Mouse (Mus musculus) liver, embryonic 14.5 days (tissue): ENCODE data around the gene Cyb561d2. TPM values are rescaled to one million over a fixed set of nuclear protein-coding genes. Genes with fewer than 3 reads are reported as not detected.

Source experiments
- ATAC-seq: fragments of 200-750 bp; cut with Nextera tagmentation; 2 replicates; pipeline ENCODE4 v1.8.0; 2017; ENCODE audit warnings: moderate number of reproducible peaks, mild to moderate bottlenecking, moderate library complexity; ENCODE audit not compliant: insufficient read depth
- DNase-seq, 3 experiments: peaks; one replicate each; pipeline ENCODE4 v3.0.0-alpha.2; 2012 to 2013; ENCODE audit warnings: low read depth in 3 of 3, low spot score in 3 of 3
- H3K27ac ChIP-seq: fragments of 300-500 bp; sonication (generic); 2 replicates; pipeline ENCODE4 v1.5.1; 2014; ENCODE audit warnings: moderate library complexity, mild to moderate bottlenecking, control low read depth, inconsistent platforms
- H3K27me3 ChIP-seq: fragments of 300-500 bp; sonication (generic); 2 replicates; pipeline ENCODE4 v1.6.1; 2014; ENCODE audit warnings: mild to moderate bottlenecking, low read length, moderate library complexity; ENCODE audit not compliant: control insufficient read depth, insufficient read depth
- H3K36me3 ChIP-seq: fragments of 300-500 bp; sonication (generic); replicated peaks from 2 replicates; pipeline ENCODE4 v1.6.1; 2014; ENCODE audit warnings: low read depth; ENCODE audit not compliant: control insufficient read depth, insufficient read depth
- H3K4me1 ChIP-seq, 2 experiments: fragments of 200-500 bp in 1 of 2; fragments of 300-500 bp in 1 of 2; sonication (generic) in 1 of 2; replicated peaks; 2 replicates each; pipeline ENCODE4 v1.6.1; 2012 to 2014; ENCODE audit warnings: antibody characterized with exemption in 1 of 2, inconsistent platforms in 1 of 2, low read length in 1 of 2; ENCODE audit not compliant: control insufficient read depth in 2 of 2, insufficient read depth in 2 of 2
- H3K4me2 ChIP-seq: fragments of 300-500 bp; sonication (generic); 2 replicates; pipeline ENCODE4 v1.6.1; 2014; ENCODE audit warnings: low read depth, mild to moderate bottlenecking, control low read depth, moderate library complexity
- H3K4me3 ChIP-seq, 2 experiments: fragments of 200-500 bp in 1 of 2; fragments of 300-500 bp in 1 of 2; sonication (generic) in 1 of 2; 2 replicates each; pipeline ENCODE4 v1.5.1; 2012 to 2014; ENCODE audit warnings: low read depth in 2 of 2, low read length in 2 of 2, mild to moderate bottlenecking in 2 of 2, control low read depth in 1 of 2, inconsistent platforms in 1 of 2, moderate library complexity in 1 of 2; ENCODE audit not compliant: insufficient read depth in 1 of 2
- H3K9ac ChIP-seq: fragments of 300-500 bp; sonication (generic); replicated peaks from 2 replicates; pipeline ENCODE4 v1.6.1; 2014; ENCODE audit warnings: mild to moderate bottlenecking, control low read depth, moderate library complexity
- H3K9me3 ChIP-seq: fragments of 300-500 bp; sonication (generic); 2 replicates; pipeline ENCODE4 v1.6.1; 2016; ENCODE audit warnings: low read length, mixed read lengths; ENCODE audit not compliant: control insufficient read depth
- CTCF ChIP-seq: IDR thresholded peaks from 2 replicates; pipeline ENCODE4 v1.5.1; 2016; ENCODE audit warnings: antibody characterized with exemption, low read depth, control low read depth
- EP300 ChIP-seq: IDR thresholded peaks from 2 replicates; pipeline ENCODE4 v1.6.1; 2016; ENCODE audit warnings: antibody characterized with exemption, low read depth
- WGBS: fragments of 180-500 bp; shearing (Covaris S2); extraction: QIAGEN DNeasy Blood & Tissue Kit; methylation state at CpG from one replicate; pipeline ENCODE4 v1.1.7; 2014; ENCODE audit not compliant: insufficient replicate concordance; 5-methylcytosine and 5-hydroxymethylcytosine counted together
- polyA plus RNA-seq, 2 experiments: library from polyadenylated mRNA; depleted of rRNA in 1 of 2; stranded (reverse) in 1 of 2; unstranded in 1 of 2; fragments of >200 nt; fragmentation: Nextera tagmentation in 1 of 2; extraction: Ambion mirVana in 1 of 2; gene quantifications; 2 replicates each; pipeline versions ENCODE4 v1.2.1 to v1.2.3; 2012 to 2014

Cyb561d2 gene
- polyA plus RNA-seq, 2 experiments, result 9.8 to 14.1 TPM

DNA sequence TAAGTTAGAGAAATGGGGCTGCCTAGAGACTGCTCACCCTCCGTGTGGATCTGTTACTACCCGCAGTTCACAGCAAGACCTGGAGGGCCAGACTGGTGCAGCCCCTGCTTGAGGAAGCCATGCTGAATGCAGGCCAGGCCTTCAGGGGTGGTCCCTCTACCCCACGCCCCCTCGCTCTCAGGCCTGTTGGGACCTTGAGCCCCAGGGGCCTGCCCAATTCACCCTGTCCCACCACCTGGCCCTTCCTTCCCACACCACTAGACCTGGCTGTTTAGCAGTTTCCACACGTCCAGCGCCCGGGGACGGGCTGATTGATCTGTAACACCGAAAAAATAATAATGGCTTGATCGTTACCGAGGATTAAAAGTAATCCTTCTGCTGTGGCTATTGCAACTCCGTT is 47.8 kb downstream of the Cyb561d2 start:
- 86% methylated on average over 12 of the region's 12 CpGs for WGBS
- Histone ChIP-seq H3K9me3 (no peaks in the 10 kb centered on the region), H3K4me1 (peaks cover 25 to 35% of the 10 kb centered on the region in 2 experiments), H3K36me3 (no peaks in the 10 kb centered on the region), H3K4me2 (no peak overlapping the region), H3K27ac (no peak overlapping the region), H3K4me3 (no peak overlapping the region), H3K27me3 (no peaks in the 10 kb centered on the region), H3K9ac (no peak overlapping the region)
- DNase-seq, result no peak
- no peak for ATAC-seq
- TF ChIP-seq EP300, result no peak
- TF ChIP-seq CTCF, result no peak

DNA sequence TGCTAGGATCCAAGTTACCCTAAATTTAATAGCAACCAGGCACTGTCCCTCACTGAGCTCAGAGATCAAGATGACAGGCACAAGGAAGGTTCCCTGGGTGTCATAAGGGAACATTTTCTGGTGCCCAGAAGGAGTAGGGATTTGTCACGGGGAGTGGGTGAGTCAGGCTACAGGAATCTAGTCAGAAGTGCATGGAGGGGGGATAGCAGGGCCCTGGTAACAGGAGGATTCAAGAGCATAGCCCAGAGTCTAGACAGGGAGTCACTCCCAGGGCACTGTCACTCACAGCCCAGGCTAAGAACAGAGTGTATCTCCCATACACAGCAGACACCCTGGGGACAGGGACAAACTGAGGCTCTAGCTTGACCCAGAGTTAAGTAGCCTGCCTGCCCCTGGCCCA is 48.5 kb downstream of the Cyb561d2 start:
- Histone ChIP-seq H3K4me1 (peaks cover 25 to 38% of the 10 kb centered on the region in 2 experiments), H3K9ac (no peak overlapping the region), H3K27ac (no peak overlapping the region), H3K4me3 (no peak overlapping the region), H3K36me3 (no peaks in the 10 kb centered on the region), H3K4me2 (no peak overlapping the region), H3K9me3 (no peaks in the 10 kb centered on the region), H3K27me3 (no peaks in the 10 kb centered on the region)
- DNase-seq (no peak), ATAC-seq (no peak)
- 39% methylated on average over 1 of the region's 1 CpGs for WGBS
- no peak for TF ChIP-seq EP300
- no peak for TF ChIP-seq CTCF

DNA sequence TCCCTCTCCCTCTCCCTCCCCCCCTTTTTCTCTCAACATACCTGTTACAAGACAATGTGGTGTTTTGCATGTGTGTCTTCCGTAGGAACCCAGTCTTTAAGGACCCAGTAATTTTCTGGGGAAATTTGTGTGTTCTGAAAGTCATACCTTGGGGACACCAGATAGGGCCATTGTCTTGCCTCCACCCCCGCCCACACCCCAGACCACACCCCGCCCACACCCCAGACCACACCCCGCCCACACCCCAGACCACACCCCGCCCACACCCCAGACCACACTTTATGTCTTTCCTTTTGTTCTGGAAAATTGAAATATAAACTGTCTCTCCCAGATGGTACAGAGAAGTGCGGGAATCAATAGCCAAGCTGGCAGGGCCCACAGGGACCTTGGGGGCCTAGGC is 51.4 kb downstream of the Cyb561d2 start:
- no peak for TF ChIP-seq EP300
- no peak for TF ChIP-seq CTCF
- Histone ChIP-seq H3K9ac (peak overlapping the region; percentile 24; the same call in 1 of the 2 replicates), H3K27ac (no peak overlapping the region), H3K4me3 (peak overlapping the region in 1 of 2 experiments; percentile 33; a peak in 2 of 4 replicates), H3K36me3 (no peaks in the 10 kb centered on the region), H3K4me2 (peak overlapping the region; percentile 51), H3K9me3 (no peaks in the 10 kb centered on the region), H3K27me3 (no peaks in the 10 kb centered on the region), H3K4me1 (peaks cover 14 to 23% of the 10 kb centered on the region in 2 experiments)
- ATAC-seq (peak; percentile 66; the same call in 1 of the 2 replicates), DNase-seq (no peak)
- WGBS, result 30% methylated on average over 6 of the region's 6 CpGs

DNA sequence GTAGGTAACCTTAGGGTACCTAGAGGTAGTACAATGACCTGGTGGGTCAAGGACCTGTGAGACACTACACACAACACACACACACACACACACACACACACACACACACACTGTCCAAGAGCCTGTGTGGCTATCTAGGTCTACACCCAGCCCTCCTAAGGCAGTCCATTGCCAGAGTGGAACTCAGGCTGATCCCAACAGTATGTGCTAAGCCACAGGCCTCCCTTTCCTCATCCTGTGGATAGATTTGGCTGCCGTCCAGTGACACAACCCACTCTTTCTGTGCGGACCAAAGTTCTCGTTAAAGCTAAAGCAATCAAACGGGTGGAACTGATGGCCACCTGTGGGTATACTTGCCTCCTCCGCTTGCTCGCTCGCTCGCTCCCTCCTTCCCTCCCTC is 51.8 kb downstream of the Cyb561d2 start:
- no peak overlapping the region for H3K27ac ChIP-seq
- DNase-seq, result peak in 2 of 3 experiments; percentile 12 to 20
- WGBS, result 53% methylated on average over 8 of the region's 8 CpGs
- H3K4me3 ChIP-seq, result peak overlapping the region; percentile 14 to 33
- peak overlapping the region; percentile 51 for H3K4me2 ChIP-seq
- H3K4me1 ChIP-seq, result peaks cover 10 to 19% of the 10 kb centered on the region in 2 experiments
- H3K36me3 ChIP-seq, result no peaks in the 10 kb centered on the region
- peak overlapping the region; percentile 24 for H3K9ac ChIP-seq
- ATAC-seq, result peak; percentile 42; the same call in 1 of the 2 replicates
- TF ChIP-seq CTCF, result no peak
- TF ChIP-seq EP300, result no peak
- no peaks in the 10 kb centered on the region for H3K9me3 ChIP-seq
- no peaks in the 10 kb centered on the region for H3K27me3 ChIP-seq

Other genes with a start within 250 kb of the Cyb561d2 start
- gene Cish, start 246.2 kb downstream of the Cyb561d2 start, polyA plus RNA-seq (2012; rRNA removed), result 2.8 and 3.3 TPM in 2 replicates
- gene Cish, start 246.2 kb downstream of the Cyb561d2 start, polyA plus RNA-seq (2014; fragmentation: Nextera tagmentation; extraction: Ambion mirVana), result 4.9 and 6.0 TPM in 2 replicates
- gene Hemk1, start 203.8 kb downstream of the Cyb561d2 start, polyA plus RNA-seq (2012; rRNA removed), result 3.1 and 3.3 TPM in 2 replicates
- gene Hemk1, start 203.8 kb downstream of the Cyb561d2 start, polyA plus RNA-seq (2014; fragmentation: Nextera tagmentation; extraction: Ambion mirVana), result 2.2 and 3.5 TPM in 2 replicates
- 0.05 and 0.07 TPM in 2 replicates for gene 6430571L13Rik, start 201.6 kb downstream of the Cyb561d2 start, polyA plus RNA-seq (2012; rRNA removed)
- gene 6430571L13Rik, start 201.6 kb downstream of the Cyb561d2 start, polyA plus RNA-seq (2014; fragmentation: Nextera tagmentation; extraction: Ambion mirVana), result 0.20 TPM in 1 of 2 replicates, not detected in the other
- gene Cacna2d2, start 142.6 kb downstream of the Cyb561d2 start, polyA plus RNA-seq (2012; rRNA removed), result 0.06 and 0.08 TPM in 2 replicates
- gene Cacna2d2, start 142.6 kb downstream of the Cyb561d2 start, polyA plus RNA-seq (2014; fragmentation: Nextera tagmentation; extraction: Ambion mirVana), result not detected in 2 replicates
- 8.3 and 8.6 TPM in 2 replicates for gene Tmem115, start 8.2 kb downstream of the Cyb561d2 start, polyA plus RNA-seq (2012; rRNA removed)
- gene Tmem115, start 8.2 kb downstream of the Cyb561d2 start, polyA plus RNA-seq (2014; fragmentation: Nextera tagmentation; extraction: Ambion mirVana), result 15.6 and 15.7 TPM in 2 replicates
- gene Nprl2, start within 50 bp of the Cyb561d2 start, polyA plus RNA-seq (2012; rRNA removed), result 10.5 and 12.9 TPM in 2 replicates
- 9.2 and 10.2 TPM in 2 replicates for gene Nprl2, start within 50 bp of the Cyb561d2 start, polyA plus RNA-seq (2014; fragmentation: Nextera tagmentation; extraction: Ambion mirVana)
- gene Zmynd10, start 5.1 kb upstream of the Cyb561d2 start, polyA plus RNA-seq (2012; rRNA removed), result 0.19 and 0.25 TPM in 2 replicates
- gene Zmynd10, start 5.1 kb upstream of the Cyb561d2 start, polyA plus RNA-seq (2014; fragmentation: Nextera tagmentation; extraction: Ambion mirVana), result 0.20 and 0.28 TPM in 2 replicates
- gene Rassf1, start 9.4 kb upstream of the Cyb561d2 start, polyA plus RNA-seq (2012; rRNA removed), result 9.8 and 13.6 TPM in 2 replicates
- 11.2 and 12.0 TPM in 2 replicates for gene Rassf1, start 9.4 kb upstream of the Cyb561d2 start, polyA plus RNA-seq (2014; fragmentation: Nextera tagmentation; extraction: Ambion mirVana)
- 20.3 and 22.6 TPM in 2 replicates for gene Tusc2, start 21.1 kb upstream of the Cyb561d2 start, polyA plus RNA-seq (2012; rRNA removed)
- 39.7 and 40.4 TPM in 2 replicates for gene Tusc2, start 21.1 kb upstream of the Cyb561d2 start, polyA plus RNA-seq (2014; fragmentation: Nextera tagmentation; extraction: Ambion mirVana)
- 19.9 and 26.2 TPM in 2 replicates for gene Hyal2, start 25.8 kb upstream of the Cyb561d2 start, polyA plus RNA-seq (2012; rRNA removed)
- gene Hyal2, start 25.8 kb upstream of the Cyb561d2 start, polyA plus RNA-seq (2014; fragmentation: Nextera tagmentation; extraction: Ambion mirVana), result 47.0 and 51.3 TPM in 2 replicates
- 1.2 and 1.3 TPM in 2 replicates for gene Hyal1, start 34.7 kb upstream of the Cyb561d2 start, polyA plus RNA-seq (2012; rRNA removed)
- gene Hyal1, start 34.7 kb upstream of the Cyb561d2 start, polyA plus RNA-seq (2014; fragmentation: Nextera tagmentation; extraction: Ambion mirVana), result 1.2 and 1.4 TPM in 2 replicates
- 11.4 and 16.9 TPM in 2 replicates for gene Naa80, start 36.7 kb upstream of the Cyb561d2 start, polyA plus RNA-seq (2012; rRNA removed)
- 8.9 and 11.8 TPM in 2 replicates for gene Naa80, start 36.7 kb upstream of the Cyb561d2 start, polyA plus RNA-seq (2014; fragmentation: Nextera tagmentation; extraction: Ambion mirVana)
- 0.45 and 0.80 TPM in 2 replicates for gene Hyal3, start 38.6 kb upstream of the Cyb561d2 start, polyA plus RNA-seq (2012; rRNA removed)
- 0.69 and 0.87 TPM in 2 replicates for gene Hyal3, start 38.6 kb upstream of the Cyb561d2 start, polyA plus RNA-seq (2014; fragmentation: Nextera tagmentation; extraction: Ambion mirVana)
- gene Ifrd2, start 45.4 kb upstream of the Cyb561d2 start, polyA plus RNA-seq (2012; rRNA removed), result 113 and 135 TPM in 2 replicates
- gene Ifrd2, start 45.4 kb upstream of the Cyb561d2 start, polyA plus RNA-seq (2014; fragmentation: Nextera tagmentation; extraction: Ambion mirVana), result 149 and 173 TPM in 2 replicates
- 0.22 and 0.31 TPM in 2 replicates for gene Sema3b, start 67.0 kb upstream of the Cyb561d2 start, polyA plus RNA-seq (2012; rRNA removed)
- gene Sema3b, start 67.0 kb upstream of the Cyb561d2 start, polyA plus RNA-seq (2014; fragmentation: Nextera tagmentation; extraction: Ambion mirVana), result 0.25 and 0.33 TPM in 2 replicates
- gene Gnai2, start 93.2 kb upstream of the Cyb561d2 start, polyA plus RNA-seq (2012; rRNA removed), result 94.3 and 124 TPM in 2 replicates
- 137 and 138 TPM in 2 replicates for gene Gnai2, start 93.2 kb upstream of the Cyb561d2 start, polyA plus RNA-seq (2014; fragmentation: Nextera tagmentation; extraction: Ambion mirVana)
- gene Slc38a3, start 127.3 kb upstream of the Cyb561d2 start, polyA plus RNA-seq (2012; rRNA removed), result 23.5 and 25.0 TPM in 2 replicates
- 15.7 and 19.7 TPM in 2 replicates for gene Slc38a3, start 127.3 kb upstream of the Cyb561d2 start, polyA plus RNA-seq (2014; fragmentation: Nextera tagmentation; extraction: Ambion mirVana)
- gene Gnat1, start 137.5 kb upstream of the Cyb561d2 start, polyA plus RNA-seq (2012; rRNA removed), result not detected in 2 replicates
- gene Gnat1, start 137.5 kb upstream of the Cyb561d2 start, polyA plus RNA-seq (2014; fragmentation: Nextera tagmentation; extraction: Ambion mirVana), result 0.62 and 0.76 TPM in 2 replicates
- 3.1 and 3.5 TPM in 2 replicates for gene Sema3f, start 168.3 kb upstream of the Cyb561d2 start, polyA plus RNA-seq (2012; rRNA removed)
- 0.69 and 1.1 TPM in 2 replicates for gene Sema3f, start 168.3 kb upstream of the Cyb561d2 start, polyA plus RNA-seq (2014; fragmentation: Nextera tagmentation; extraction: Ambion mirVana)
- gene Rbm5, start 228.8 kb upstream of the Cyb561d2 start, polyA plus RNA-seq (2012; rRNA removed), result 23.7 and 35.2 TPM in 2 replicates
- 40.8 and 45.1 TPM in 2 replicates for gene Rbm5, start 228.8 kb upstream of the Cyb561d2 start, polyA plus RNA-seq (2014; fragmentation: Nextera tagmentation; extraction: Ambion mirVana)